Mouse (Mus musculus) thymus, adult 2 months (tissue): ENCODE measurements around the gene Cenpt.

Experiments
- CTCF ChIP-seq: fragments of 200-500 bp; IDR thresholded peaks from 2 replicates; pipeline ENCODE4 v1.5.1; 2012; ENCODE audit warnings: mild to moderate bottlenecking, control low read depth, low read length, moderate library complexity, borderline replicate concordance; ENCODE audit not compliant: control insufficient read depth, poor library complexity, insufficient read depth; ENCODE audit errors: extremely low read depth
- POLR2A ChIP-seq: fragments of 200-500 bp; IDR thresholded peaks from 2 replicates; pipeline ENCODE4 v1.6.1; 2012; ENCODE audit warnings: mild to moderate bottlenecking, low read length, control low read depth, moderate library complexity; ENCODE audit not compliant: control insufficient read depth, poor library complexity, insufficient read depth; ENCODE audit errors: extremely low read depth

- no peak for TF ChIP-seq POLR2A
- no peak for TF ChIP-seq CTCF
These were observed 39.4 kb upstream of the Cenpt start for GRCm38 (mm10) chr8:105892432-105892831.
